Mouse (Mus musculus): Measurements from ENCODE around the gene Myl9. TPM values are rescaled to one million over a fixed set of nuclear protein-coding genes. Genes with fewer than 3 reads are reported as not detected.

Myl9 gene
- polyA plus RNA-seq, 1 experiment from 2014 or later = 400 TPM

DNA sequence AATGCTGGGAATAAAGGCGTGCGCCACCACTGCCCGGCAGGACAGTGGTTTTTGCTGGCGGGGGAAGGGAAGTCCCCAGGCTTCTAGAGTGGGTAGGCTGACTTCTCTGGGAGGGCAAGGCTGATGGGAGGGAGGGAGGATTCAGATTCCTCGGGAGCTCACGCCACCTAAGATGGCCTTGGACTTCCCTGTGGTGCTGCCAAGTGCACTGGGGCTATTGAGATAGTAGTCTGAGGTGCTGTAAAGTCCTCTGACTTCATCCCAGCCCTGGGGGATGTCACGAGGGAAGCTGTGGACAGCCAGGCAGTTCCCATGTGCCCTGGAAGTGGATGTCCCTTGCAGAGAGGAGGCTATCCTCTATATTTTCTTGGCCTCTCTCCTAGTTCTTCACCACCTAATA is 37.2 kb upstream of the Myl9 start:
- 62% methylated on average over 7 of the region's 7 CpGs for WGBS

GRCm38 (mm10) chr2:156741265-156741664 is 34.0 kb upstream of the Myl9 start:
- peaks cover 5% of the 10 kb centered on the region; the same call in 1 of the 2 replicates for H3K36me3 ChIP-seq (ENCODE audit: control insufficient read depth, insufficient read depth, low read length)
- no peak overlapping the region for H3K4me2 ChIP-seq (ENCODE audit: low read depth, low read length)
- ATAC-seq (ENCODE audit: low read depth) = no peak
- WGBS = 62% methylated on average over 9 of the region's 9 CpGs
- peaks cover 18% of the 10 kb centered on the region for H3K4me1 ChIP-seq (replicated peaks; ENCODE audit: control insufficient read depth, insufficient read depth, low read length)
- 0 out of 2 replicates have a peak overlapping the region, but pooled peaks have one; percentile 9 for H3K9ac ChIP-seq (ENCODE audit: low read length)
- no peaks in the 10 kb centered on the region for H3K27me3 ChIP-seq (ENCODE audit: control insufficient read depth, insufficient read depth, low read depth, low read length)
- H3K9me3 ChIP-seq (ENCODE audit: control insufficient read depth, low read length) = no peaks in the 10 kb centered on the region
- no peak overlapping the region for H3K27ac ChIP-seq (ENCODE audit: low read length)
- H3K4me3 ChIP-seq (ENCODE audit: low read length) = no peak overlapping the region

More for the DNA sequence above, 37.2 kb upstream of the Myl9 start:
- H3K9ac ChIP-seq (ENCODE audit: low read length) = no peak overlapping the region
- no peak for ATAC-seq (ENCODE audit: low read depth)
- H3K4me2 ChIP-seq (ENCODE audit: low read depth, low read length) = no peak overlapping the region
- H3K4me1 ChIP-seq (replicated peaks; ENCODE audit: control insufficient read depth, insufficient read depth, low read length) = peaks cover 26% of the 10 kb centered on the region
- H3K9me3 ChIP-seq (ENCODE audit: control insufficient read depth, low read length) = no peaks in the 10 kb centered on the region
- H3K36me3 ChIP-seq (ENCODE audit: control insufficient read depth, insufficient read depth, low read length) = no peaks in the 10 kb centered on the region
- H3K27ac ChIP-seq (ENCODE audit: low read length) = no peak overlapping the region
- H3K4me3 ChIP-seq (ENCODE audit: low read length) = no peak overlapping the region
- no peaks in the 10 kb centered on the region for H3K27me3 ChIP-seq (ENCODE audit: control insufficient read depth, insufficient read depth, low read depth, low read length)

DNA sequence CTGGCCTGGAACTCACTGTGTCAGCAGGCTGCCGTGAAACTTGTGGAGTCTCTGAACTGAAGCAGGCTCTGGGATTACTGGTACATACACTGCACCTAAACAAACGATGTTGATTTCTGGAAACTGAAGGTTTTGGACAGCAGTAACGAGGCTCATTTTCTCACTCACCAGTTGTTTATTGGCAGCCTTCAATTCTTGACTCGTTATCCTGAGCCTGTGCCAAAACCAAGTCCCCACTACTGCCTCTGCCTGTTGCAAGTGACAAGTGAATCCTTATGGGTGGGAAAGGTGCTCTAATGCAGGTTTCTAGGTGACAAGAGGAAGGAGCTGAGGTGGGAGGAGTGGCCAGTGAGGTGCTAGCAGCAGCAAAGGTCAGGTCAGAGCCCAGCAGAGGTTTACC is 33.2 kb upstream of the Myl9 start:
- WGBS = 32% methylated on average over 4 of the region's 4 CpGs
- H3K27ac ChIP-seq (ENCODE audit: low read length) = no peak overlapping the region
- H3K9me3 ChIP-seq (ENCODE audit: control insufficient read depth, low read length) = no peaks in the 10 kb centered on the region
- no peaks in the 10 kb centered on the region for H3K27me3 ChIP-seq (ENCODE audit: control insufficient read depth, insufficient read depth, low read depth, low read length)
- H3K9ac ChIP-seq (ENCODE audit: low read length) = no peak overlapping the region
- peaks cover 16% of the 10 kb centered on the region for H3K4me1 ChIP-seq (replicated peaks; ENCODE audit: control insufficient read depth, insufficient read depth, low read length)
- H3K4me3 ChIP-seq (ENCODE audit: low read length) = no peak overlapping the region
- H3K4me2 ChIP-seq (ENCODE audit: low read depth, low read length) = no peak overlapping the region
- peaks cover 11% of the 10 kb centered on the region for H3K36me3 ChIP-seq (ENCODE audit: control insufficient read depth, insufficient read depth, low read length)
- peak; percentile 20; the same call in 1 of the 2 replicates for ATAC-seq (ENCODE audit: low read depth)

DNA sequence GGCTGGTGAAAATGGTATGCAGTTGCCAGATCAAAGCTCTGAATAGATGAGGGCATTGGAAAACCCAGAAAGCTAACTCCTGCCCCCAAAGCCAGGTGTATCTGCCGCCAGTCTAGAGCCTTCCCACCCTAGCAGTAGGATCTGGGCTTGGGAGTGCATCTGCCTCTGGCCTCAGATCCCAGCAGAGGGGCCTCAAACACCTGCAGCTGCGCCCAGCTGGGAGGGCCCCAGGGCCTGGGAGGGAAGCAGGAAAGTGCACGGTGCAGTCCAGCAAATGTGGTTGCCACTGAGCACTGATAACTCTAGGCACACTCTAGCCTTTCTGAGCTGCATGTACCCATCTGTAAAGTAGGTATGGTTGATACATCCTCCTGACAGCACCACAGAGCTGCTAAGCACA is 32.0 kb upstream of the Myl9 start:
- H3K9ac ChIP-seq (ENCODE audit: low read length) = no peak overlapping the region
- WGBS = 77% methylated on average over 3 of the region's 3 CpGs
- no peaks in the 10 kb centered on the region for H3K9me3 ChIP-seq (ENCODE audit: control insufficient read depth, low read length)
- H3K4me2 ChIP-seq (ENCODE audit: low read depth, low read length) = no peak overlapping the region
- peaks cover 14% of the 10 kb centered on the region for H3K36me3 ChIP-seq (ENCODE audit: control insufficient read depth, insufficient read depth, low read length)
- ATAC-seq (ENCODE audit: low read depth) = no peak
- H3K4me1 ChIP-seq (replicated peaks; ENCODE audit: control insufficient read depth, insufficient read depth, low read length) = peaks cover 16% of the 10 kb centered on the region
- H3K27ac ChIP-seq (ENCODE audit: low read length) = no peak overlapping the region
- no peaks in the 10 kb centered on the region for H3K27me3 ChIP-seq (ENCODE audit: control insufficient read depth, insufficient read depth, low read depth, low read length)
- no peak overlapping the region for H3K4me3 ChIP-seq (ENCODE audit: low read length)

DNA sequence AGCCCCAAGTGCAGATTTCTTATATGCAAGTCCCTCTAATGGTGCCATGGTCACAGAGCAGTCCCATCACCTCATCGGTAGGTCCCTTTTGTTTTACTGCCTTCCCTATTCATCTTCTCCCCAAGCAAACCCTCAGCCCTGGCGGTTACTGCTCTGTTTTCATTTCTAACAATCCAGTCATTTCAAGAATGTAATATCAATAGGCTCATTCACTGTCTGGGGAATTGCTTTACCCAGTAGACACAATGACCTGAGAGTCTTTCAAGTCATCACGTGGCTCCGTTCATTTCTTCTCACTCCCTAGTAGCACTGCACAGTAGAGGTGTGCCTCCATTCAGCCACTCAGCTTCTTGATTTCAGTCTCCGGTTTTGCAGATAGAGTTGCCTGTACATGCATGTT is 30.8 kb upstream of the Myl9 start:
- 70% methylated on average over 5 of the region's 5 CpGs for WGBS
- no peak overlapping the region for H3K4me3 ChIP-seq (ENCODE audit: low read length)
- no peak for ATAC-seq (ENCODE audit: low read depth)
- H3K27ac ChIP-seq (ENCODE audit: low read length) = no peak overlapping the region
- no peak overlapping the region for H3K4me2 ChIP-seq (ENCODE audit: low read depth, low read length)
- H3K9ac ChIP-seq (ENCODE audit: low read length) = no peak overlapping the region
- H3K27me3 ChIP-seq (ENCODE audit: control insufficient read depth, insufficient read depth, low read depth, low read length) = no peaks in the 10 kb centered on the region
- no peaks in the 10 kb centered on the region for H3K9me3 ChIP-seq (ENCODE audit: control insufficient read depth, low read length)
- peaks cover 19% of the 10 kb centered on the region for H3K36me3 ChIP-seq (ENCODE audit: control insufficient read depth, insufficient read depth, low read length)
- H3K4me1 ChIP-seq (replicated peaks; ENCODE audit: control insufficient read depth, insufficient read depth, low read length) = peaks cover 16% of the 10 kb centered on the region

GRCm38 (mm10) chr2:156747315-156747714 is 27.9 kb upstream of the Myl9 start:
- Histone ChIP-seq H3K4me3 (ENCODE audit: low read length) (no peak overlapping the region), H3K4me1 (replicated peaks; ENCODE audit: control insufficient read depth, insufficient read depth, low read length) (peaks cover under 1% of the 10 kb centered on the region), H3K9ac (ENCODE audit: low read length) (no peak overlapping the region), H3K27ac (ENCODE audit: low read length) (no peak overlapping the region), H3K27me3 (ENCODE audit: control insufficient read depth, insufficient read depth, low read depth, low read length) (no peaks in the 10 kb centered on the region), H3K4me2 (ENCODE audit: low read depth, low read length) (no peak overlapping the region), H3K36me3 (ENCODE audit: control insufficient read depth, insufficient read depth, low read length) (peaks cover 30% of the 10 kb centered on the region), H3K9me3 (ENCODE audit: control insufficient read depth, low read length) (no peaks in the 10 kb centered on the region)
- ATAC-seq (ENCODE audit: low read depth) = no peak
- WGBS = 78% methylated on average over 3 of the region's 3 CpGs

DNA sequence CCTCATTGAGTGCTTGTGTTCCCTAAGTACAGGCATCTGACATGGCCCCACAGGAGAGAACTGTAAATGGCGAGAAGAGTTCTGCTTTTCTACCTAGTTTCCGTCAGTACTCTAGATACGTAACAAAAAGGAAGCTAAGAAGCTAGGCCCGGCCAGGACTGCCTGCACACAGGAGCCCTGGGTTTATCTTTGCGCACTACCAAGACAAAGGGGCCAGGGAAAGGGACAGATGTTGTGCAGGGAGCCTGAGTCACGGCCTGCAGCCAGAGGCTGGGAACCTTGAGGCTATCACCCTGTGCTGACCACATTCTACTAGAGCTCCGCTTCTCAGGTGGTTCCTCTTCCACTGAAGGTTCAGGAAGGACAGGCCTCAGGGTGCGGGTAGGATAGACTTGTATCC is 25.5 kb upstream of the Myl9 start:
- no peak for ATAC-seq (ENCODE audit: low read depth)
- H3K27ac ChIP-seq (ENCODE audit: low read length) = no peak overlapping the region
- no peaks in the 10 kb centered on the region for H3K27me3 ChIP-seq (ENCODE audit: control insufficient read depth, insufficient read depth, low read depth, low read length)
- H3K9ac ChIP-seq (ENCODE audit: low read length) = no peak overlapping the region
- H3K4me2 ChIP-seq (ENCODE audit: low read depth, low read length) = no peak overlapping the region
- H3K4me3 ChIP-seq (ENCODE audit: low read length) = no peak overlapping the region
- H3K9me3 ChIP-seq (ENCODE audit: control insufficient read depth, low read length) = no peaks in the 10 kb centered on the region
- H3K36me3 ChIP-seq (ENCODE audit: control insufficient read depth, insufficient read depth, low read length) = peaks cover 38% of the 10 kb centered on the region
- WGBS = 88% methylated on average over 8 of the region's 8 CpGs
- H3K4me1 ChIP-seq (replicated peaks; ENCODE audit: control insufficient read depth, insufficient read depth, low read length) = no peaks in the 10 kb centered on the region

DNA sequence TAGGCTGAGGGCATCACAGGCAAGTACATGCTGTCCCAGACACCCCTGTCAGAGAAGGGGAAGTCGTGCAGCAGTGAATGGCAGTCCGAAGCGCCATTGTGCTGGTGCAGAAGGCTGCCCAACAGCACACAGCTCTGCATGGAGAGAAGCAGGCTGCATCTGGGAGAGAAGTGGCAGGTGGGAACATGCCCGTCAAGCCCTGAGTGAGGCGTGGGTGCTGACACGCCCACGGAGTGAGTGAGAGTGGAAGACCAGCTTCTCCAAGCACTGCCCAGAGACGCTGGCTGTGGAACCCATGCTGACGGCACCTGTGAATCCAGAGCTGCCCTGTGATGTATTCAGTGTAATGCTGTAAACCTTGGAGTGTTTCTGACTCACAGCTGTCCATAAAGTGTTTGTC is 18.3 kb upstream of the Myl9 start:
- H3K9ac ChIP-seq (ENCODE audit: low read length) = no peak overlapping the region
- peaks cover 53% of the 10 kb centered on the region for H3K36me3 ChIP-seq (ENCODE audit: control insufficient read depth, insufficient read depth, low read length)
- no peak overlapping the region for H3K4me2 ChIP-seq (ENCODE audit: low read depth, low read length)
- no peak overlapping the region for H3K27ac ChIP-seq (ENCODE audit: low read length)
- WGBS = 91% methylated on average over 9 of the region's 9 CpGs
- ATAC-seq (ENCODE audit: low read depth) = no peak
- no peaks in the 10 kb centered on the region for H3K4me1 ChIP-seq (replicated peaks; ENCODE audit: control insufficient read depth, insufficient read depth, low read length)
- no peaks in the 10 kb centered on the region for H3K27me3 ChIP-seq (ENCODE audit: control insufficient read depth, insufficient read depth, low read depth, low read length)
- no peak overlapping the region for H3K4me3 ChIP-seq (ENCODE audit: low read length)
- H3K9me3 ChIP-seq (ENCODE audit: control insufficient read depth, low read length) = peaks cover 5% of the 10 kb centered on the region; the same call in 1 of the 2 replicates

DNA sequence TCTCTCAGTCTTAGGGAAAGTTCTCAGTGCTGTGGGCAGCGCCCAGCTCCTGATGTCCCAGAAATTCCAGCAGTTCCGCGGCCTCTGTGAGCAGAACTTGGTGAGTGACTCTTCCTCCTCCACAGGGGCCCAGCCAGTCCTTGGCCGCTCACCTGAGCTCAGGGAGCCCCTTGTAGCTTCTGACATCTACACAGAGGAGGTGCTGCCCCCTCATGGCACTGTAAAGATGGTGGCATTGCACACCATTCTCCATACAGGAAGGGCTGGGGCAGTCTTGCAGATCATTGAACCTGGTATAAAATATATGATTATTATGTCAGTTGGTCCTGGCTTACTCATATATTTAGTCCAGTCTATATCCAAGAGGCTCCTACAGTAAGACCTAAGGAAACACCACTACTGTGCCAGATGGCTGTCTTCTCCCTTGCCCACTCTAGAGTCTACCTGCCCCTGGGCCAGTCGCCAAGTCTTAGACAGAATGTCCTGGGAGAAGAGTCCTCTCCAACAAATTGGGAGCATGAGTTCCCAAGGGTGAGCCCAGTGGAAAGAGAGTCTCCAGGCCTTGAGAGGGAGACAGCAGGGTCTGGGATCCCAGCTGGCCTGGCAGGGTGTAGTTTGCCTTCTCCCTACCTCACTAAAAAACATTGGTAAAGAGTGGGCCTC is 14.2 kb upstream of the Myl9 start:
- Histone ChIP-seq H3K9me3 (ENCODE audit: control insufficient read depth, low read length) (peaks cover 5% of the 10 kb centered on the region; the same call in 1 of the 2 replicates), H3K4me2 (ENCODE audit: low read depth, low read length) (no peak overlapping the region), H3K27ac (ENCODE audit: low read length) (no peak overlapping the region), H3K36me3 (ENCODE audit: control insufficient read depth, insufficient read depth, low read length) (peaks cover 41% of the 10 kb centered on the region), H3K27me3 (ENCODE audit: control insufficient read depth, insufficient read depth, low read depth, low read length) (no peaks in the 10 kb centered on the region), H3K4me1 (replicated peaks; ENCODE audit: control insufficient read depth, insufficient read depth, low read length) (peaks cover 4% of the 10 kb centered on the region; the same call in 1 of the 2 replicates), H3K9ac (ENCODE audit: low read length) (no peak overlapping the region), H3K4me3 (ENCODE audit: low read length) (no peak overlapping the region)
- WGBS = 73% methylated on average over 5 of the region's 5 CpGs
- ATAC-seq (ENCODE audit: low read depth) = no peak

Data from lung, embryonic 16.5 days (tissue).